Mouse (Mus musculus): Measurements from ENCODE around the gene Pgf. TPM values are rescaled to one million over a fixed set of nuclear protein-coding genes. Genes with fewer than 3 reads are reported as not detected.

Gene Pgf
- 0.46 and 0.84 TPM in 2 replicates for polyA plus RNA-seq (2012; rRNA removed)

GRCm38 (mm10) chr12:85177740-85178239, at the start of gene Pgf:
Gene Pgf (minus strand): TSS chr12:85177790.
- H3K4me3 ChIP-seq (ENCODE audit: extremely low read depth, insufficient read depth, insufficient read length) = peak within 1 kb of the TSS; percentile 36; the same call in 1 of the 2 replicates
- no peak within 1 kb of the TSS for H3K27ac ChIP-seq (ENCODE audit: insufficient read depth, low read length)
- no peaks in the 10 kb centered on the region for H3K36me3 ChIP-seq (ENCODE audit: control insufficient read depth, insufficient read depth, low read length)
- no peaks in the 10 kb centered on the region for H3K27me3 ChIP-seq (ENCODE audit: control insufficient read depth, insufficient read depth, low read length)
- TF ChIP-seq CTCF (IDR thresholded peaks at IDR 0.05; ENCODE audit: extremely low read depth, insufficient read depth, insufficient read length, insufficient replicate concordance) (no peak), POLR2A (IDR thresholded peaks at IDR 0.05; ENCODE audit: low read depth, low read length) (no peak)
- WGBS = 38% methylated on average over 10 of the region's 10 CpGs
- peaks cover 11% of the 10 kb centered on the region for H3K4me1 ChIP-seq (ENCODE audit: control insufficient read depth, insufficient read depth, insufficient read length)
- DNase-seq (ENCODE audit: low read depth in 1 of 2, low spot score in 2 of 2) = no peak

GRCm38 (mm10) chr12:85227227-85227626, 49.6 kb upstream of the Pgf start:
- 91% methylated on average over 7 of the region's 7 CpGs for WGBS
- TF ChIP-seq POLR2A (IDR thresholded peaks at IDR 0.05; ENCODE audit: low read depth, low read length) (no peak), CTCF (IDR thresholded peaks at IDR 0.05; ENCODE audit: extremely low read depth, insufficient read depth, insufficient read length, insufficient replicate concordance) (no peak)
- DNase-seq (ENCODE audit: low read depth in 1 of 2, low spot score in 2 of 2) = no peak
- peaks cover 26% of the 10 kb centered on the region for H3K36me3 ChIP-seq (ENCODE audit: control insufficient read depth, insufficient read depth, low read length)
- H3K27me3 ChIP-seq (ENCODE audit: control insufficient read depth, insufficient read depth, low read length) = no peaks in the 10 kb centered on the region
- no peaks in the 10 kb centered on the region for H3K4me1 ChIP-seq (ENCODE audit: control insufficient read depth, insufficient read depth, insufficient read length)
- no peak overlapping the region for H3K4me3 ChIP-seq (ENCODE audit: extremely low read depth, insufficient read depth, insufficient read length)
- no peak overlapping the region for H3K27ac ChIP-seq (ENCODE audit: insufficient read depth, low read length)

- H3K36me3 ChIP-seq (ENCODE audit: control insufficient read depth, insufficient read depth, low read length) = peaks cover 17% of the 10 kb centered on the region
- peaks cover 2% of the 10 kb centered on the region; the same call in 1 of the 2 replicates for H3K4me1 ChIP-seq (ENCODE audit: control insufficient read depth, insufficient read depth, insufficient read length)
- peak in 1 of 2 experiments; percentile 15 for DNase-seq (ENCODE audit: low read depth in 1 of 2, low spot score in 2 of 2)
- no peaks in the 10 kb centered on the region for H3K27me3 ChIP-seq (ENCODE audit: control insufficient read depth, insufficient read depth, low read length)
- H3K4me3 ChIP-seq (ENCODE audit: extremely low read depth, insufficient read depth, insufficient read length) = peak overlapping the region; percentile 92
- no peak for TF ChIP-seq POLR2A (IDR thresholded peaks at IDR 0.05; ENCODE audit: low read depth, low read length)
- no peak for TF ChIP-seq CTCF (IDR thresholded peaks at IDR 0.05; ENCODE audit: extremely low read depth, insufficient read depth, insufficient read length, insufficient replicate concordance)
- H3K27ac ChIP-seq (ENCODE audit: insufficient read depth, low read length) = peak overlapping the region; percentile 58; the same call in 1 of the 2 replicates
- WGBS = 4% methylated on average over 12 of the region's 12 CpGs
Observed at GRCm38 (mm10) chr12:85219905-85220290, 42.3 kb upstream of the Pgf start.

GRCm38 (mm10) chr12:85219236-85219904, 41.8 kb upstream of the Pgf start, which contains the start of gene Eif2b2:
Gene Eif2b2 (plus strand): TSS chr12:85219481.
- peak within 1 kb of the TSS; percentile 58 for H3K27ac ChIP-seq (ENCODE audit: insufficient read depth, low read length)
- H3K4me3 ChIP-seq (ENCODE audit: extremely low read depth, insufficient read depth, insufficient read length) = peak within 1 kb of the TSS; percentile 92
- H3K4me1 ChIP-seq (ENCODE audit: control insufficient read depth, insufficient read depth, insufficient read length) = peaks cover 2% of the 10 kb centered on the region; the same call in 1 of the 2 replicates
- peak; percentile 91 to 96 for DNase-seq (ENCODE audit: low read depth in 1 of 2, low spot score in 2 of 2)
- peaks cover 13% of the 10 kb centered on the region for H3K36me3 ChIP-seq (ENCODE audit: control insufficient read depth, insufficient read depth, low read length)
- TF ChIP-seq POLR2A (IDR thresholded peaks at IDR 0.05; ENCODE audit: low read depth, low read length) = peak; percentile 10; the same call in 1 of the 2 replicates
- no peak for TF ChIP-seq CTCF (IDR thresholded peaks at IDR 0.05; ENCODE audit: extremely low read depth, insufficient read depth, insufficient read length, insufficient replicate concordance)
- WGBS = under 1% methylated on average over 54 of the region's 54 CpGs
- no peaks in the 10 kb centered on the region for H3K27me3 ChIP-seq (ENCODE audit: control insufficient read depth, insufficient read depth, low read length)

- TF ChIP-seq CTCF (IDR thresholded peaks at IDR 0.05; ENCODE audit: extremely low read depth, insufficient read depth, insufficient read length, insufficient replicate concordance) = no peak
- 91% methylated on average over 2 of the region's 2 CpGs for WGBS
- Histone ChIP-seq H3K4me1 (ENCODE audit: control insufficient read depth, insufficient read depth, insufficient read length) (peaks cover 2% of the 10 kb centered on the region; the same call in 1 of the 2 replicates), H3K27ac (ENCODE audit: insufficient read depth, low read length) (no peak overlapping the region), H3K4me3 (ENCODE audit: extremely low read depth, insufficient read depth, insufficient read length) (no peak overlapping the region), H3K27me3 (ENCODE audit: control insufficient read depth, insufficient read depth, low read length) (no peaks in the 10 kb centered on the region), H3K36me3 (ENCODE audit: control insufficient read depth, insufficient read depth, low read length) (peaks cover 5% of the 10 kb centered on the region; the same call in 1 of the 2 replicates)
- DNase-seq (ENCODE audit: low read depth in 1 of 2, low spot score in 2 of 2) = no peak
Observed at GRCm38 (mm10) chr12:85217733-85218310, 40.2 kb upstream of the Pgf start.

GRCm38 (mm10) chr12:85215031-85215430, 37.4 kb upstream of the Pgf start:
- no peak for DNase-seq (ENCODE audit: low read depth in 1 of 2, low spot score in 2 of 2)
- H3K36me3 ChIP-seq (ENCODE audit: control insufficient read depth, insufficient read depth, low read length) = no peaks in the 10 kb centered on the region
- no peak overlapping the region for H3K4me3 ChIP-seq (ENCODE audit: extremely low read depth, insufficient read depth, insufficient read length)
- TF ChIP-seq CTCF (IDR thresholded peaks at IDR 0.05; ENCODE audit: extremely low read depth, insufficient read depth, insufficient read length, insufficient replicate concordance) (no peak), POLR2A (IDR thresholded peaks at IDR 0.05; ENCODE audit: low read depth, low read length) (no peak)
- 90% methylated on average over 5 of the region's 5 CpGs for WGBS
- H3K27me3 ChIP-seq (ENCODE audit: control insufficient read depth, insufficient read depth, low read length) = no peaks in the 10 kb centered on the region
- no peaks in the 10 kb centered on the region for H3K4me1 ChIP-seq (ENCODE audit: control insufficient read depth, insufficient read depth, insufficient read length)
- H3K27ac ChIP-seq (ENCODE audit: insufficient read depth, low read length) = no peak overlapping the region
